Mouse (Mus musculus): ENCODE results near the gene Sec22c.

- TF ChIP-seq CTCF (conservative IDR thresholded peaks at IDR 0.05; ENCODE audit: low read length) (no peak), NANOG (IDR thresholded peaks at IDR 0.05; ENCODE audit: borderline replicate concordance, low read length) (no peak)
Measured at GRCm38 (mm10) chr9:121672311-121672710, 33.0 kb downstream of the Sec22c start.
